Mouse (Mus musculus): ENCODE results near the gene Shroom3.
A peak's percentile ranks its signal among the peaks of the same experiment; 100 is the strongest.

Shroom3 gene

GRCm38 (mm10) chr5:92751488-92751887 is 68.3 kb downstream of the Shroom3 start:
- DNase-seq (ENCODE audit: low read depth, low spot score): no peak

- DNase-seq (ENCODE audit: low read depth, low spot score): no peak
Observed at GRCm38 (mm10) chr5:92755241-92755775, 72.1 kb downstream of the Shroom3 start.

GRCm38 (mm10) chr5:92759156-92759745 is 76.0 kb downstream of the Shroom3 start:
- DNase-seq (ENCODE audit: low read depth, low spot score): no peak

GRCm38 (mm10) chr5:92760542-92760941 is 77.3 kb downstream of the Shroom3 start:
- DNase-seq (ENCODE audit: low read depth, low spot score): no peak

GRCm38 (mm10) chr5:92761615-92762353 is 78.5 kb downstream of the Shroom3 start:
- no peak for DNase-seq (ENCODE audit: low read depth, low spot score)

GRCm38 (mm10) chr5:92762425-92762824 is 79.2 kb downstream of the Shroom3 start:
- DNase-seq (ENCODE audit: low read depth, low spot score): no peak

GRCm38 (mm10) chr5:92763546-92763952 is 80.3 kb downstream of the Shroom3 start:
- no peak for DNase-seq (ENCODE audit: low read depth, low spot score)

- DNase-seq (ENCODE audit: low read depth, low spot score): no peak
Observed at GRCm38 (mm10) chr5:92766301-92766700, 83.1 kb downstream of the Shroom3 start.

- no peak for DNase-seq (ENCODE audit: low read depth, low spot score)
Observed at GRCm38 (mm10) chr5:92767194-92767777, 84.1 kb downstream of the Shroom3 start.

GRCm38 (mm10) chr5:92767857-92768291 is 84.6 kb downstream of the Shroom3 start:
- no peak for DNase-seq (ENCODE audit: low read depth, low spot score)

GRCm38 (mm10) chr5:92773821-92774220 is 90.6 kb downstream of the Shroom3 start:
- no peak for DNase-seq (ENCODE audit: low read depth, low spot score)

- DNase-seq (ENCODE audit: low read depth, low spot score): no peak
Observed at GRCm38 (mm10) chr5:92774419-92774818, 91.2 kb downstream of the Shroom3 start.

- DNase-seq (ENCODE audit: low read depth, low spot score): no peak
Observed at GRCm38 (mm10) chr5:92774893-92775292, 91.7 kb downstream of the Shroom3 start.

- no peak for DNase-seq (ENCODE audit: low read depth, low spot score)
Observed at GRCm38 (mm10) chr5:92778395-92778794, 95.2 kb downstream of the Shroom3 start.

- DNase-seq (ENCODE audit: low read depth, low spot score): no peak
Observed at GRCm38 (mm10) chr5:92781082-92781481, 97.8 kb downstream of the Shroom3 start.

- no peak for DNase-seq (ENCODE audit: low read depth, low spot score)
Observed at GRCm38 (mm10) chr5:92784037-92784860, 101.0 kb downstream of the Shroom3 start.

GRCm38 (mm10) chr5:92785870-92786436 is 102.7 kb downstream of the Shroom3 start:
- DNase-seq (ENCODE audit: low read depth, low spot score): no peak

GRCm38 (mm10) chr5:92788990-92789389 is 105.8 kb downstream of the Shroom3 start:
- DNase-seq (ENCODE audit: low read depth, low spot score): peak; percentile 52

- no peak for DNase-seq (ENCODE audit: low read depth, low spot score)
Observed at GRCm38 (mm10) chr5:92796089-92796990, 113.1 kb downstream of the Shroom3 start.

GRCm38 (mm10) chr5:92797981-92798380 is 114.7 kb downstream of the Shroom3 start:
- no peak for DNase-seq (ENCODE audit: low read depth, low spot score)

All from skeletal muscle tissue, adult 2 months (tissue).